In the genomic region with DNA sequence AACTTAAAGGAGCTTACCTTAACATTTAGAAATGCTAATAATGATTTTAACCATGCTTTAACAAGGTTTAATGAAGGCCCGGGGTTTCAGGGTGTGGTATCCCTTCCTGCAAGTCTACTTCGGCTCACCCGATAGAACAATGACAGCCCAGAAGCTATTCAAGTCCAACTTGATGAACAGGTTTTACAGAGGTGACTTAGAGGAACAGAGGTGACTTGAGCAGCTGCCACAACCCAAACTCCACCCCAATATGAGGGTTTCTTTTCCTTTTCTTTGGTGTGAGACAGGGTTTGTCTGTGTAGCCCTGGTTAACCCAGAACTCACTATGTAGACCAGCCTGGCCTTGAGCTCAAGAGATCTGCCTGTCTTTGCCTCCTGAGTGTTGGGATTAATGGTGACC, we compare ENCODE assay signal across 19 mouse cellular contexts. TPM values are rescaled to one million over a fixed set of nuclear protein-coding genes. Genes with fewer than 3 reads are reported as not detected.
DNase-seq lines count a peak whose midpoint lies in the region; ATAC-seq and TF ChIP-seq lines count a peak whose summit lies in the region.
"Had no signal": no experiment of that assay in that cellular context is flagged by ENCODE, and none has a peak within 500 bp of the region (broad histone marks: within the 10 kb centered on the region; RNA-seq: fewer than 3 reads in every experiment).

No protein-coding gene starts in this region.

- H3K36me3 ChIP-seq in lung, embryonic 14.5 days (ENCODE audit: insufficient read depth), result peaks cover 35% of the 10 kb centered on the region
- peaks cover 17% of the 10 kb centered on the region for H3K36me3 ChIP-seq in ES-E14 (ENCODE audit: control insufficient read depth, insufficient read depth, low read length, poor library complexity, severe bottlenecking)
- H3K36me3 ChIP-seq in stomach, embryonic 14.5 days (ENCODE audit: control insufficient read depth, insufficient read depth, low read length), result peaks cover 14% of the 10 kb centered on the region
- peaks cover 49% of the 10 kb centered on the region for H3K36me3 ChIP-seq in heart, embryonic 10.5 days

- in situ Hi-C loops in ES-E14 (cut with MboI; ENCODE audit: low sequenced_read_pairs in 2 of 2, unreplicated experiment in 2 of 2), result no loop called here

- TF ChIP-seq CTCF in lung, embryonic 14.5 days (IDR thresholded peaks at IDR 0.05; ENCODE audit: low read depth), result no peak

- no peak overlapping the region for H3K4me3 ChIP-seq in lung, embryonic 14.5 days (ENCODE audit: low read depth, low read length)
- peak overlapping the region; percentile 4 to 29; a peak in 1 of 4 replicates for H3K4me3 ChIP-seq in ES-E14 (ENCODE audit: insufficient read depth in 1 of 2, low read depth in 1 of 2, low read length in 2 of 2, poor library complexity in 1 of 2, severe bottlenecking in 1 of 2)
- no peak overlapping the region for H3K4me3 ChIP-seq in stomach, embryonic 14.5 days (ENCODE audit: low read depth, low read length)
- no peak overlapping the region for H3K4me3 ChIP-seq in heart, embryonic 10.5 days
- H3K4me3 ChIP-seq: heart, adult 2 months; limb, embryonic 13.5 days; midbrain, embryonic 12.5 days; myocyte had no signal

- H3K27me3 ChIP-seq in lung, embryonic 14.5 days (ENCODE audit: insufficient read depth, low read length), result no peaks in the 10 kb centered on the region
- H3K27me3 ChIP-seq in stomach, embryonic 14.5 days (ENCODE audit: control insufficient read depth, insufficient read depth, low read length), result no peaks in the 10 kb centered on the region
- no peaks in the 10 kb centered on the region for H3K27me3 ChIP-seq in heart, embryonic 10.5 days (ENCODE audit: insufficient read depth, poor library complexity, severe bottlenecking)
- H3K27me3 ChIP-seq: limb, embryonic 13.5 days; midbrain, embryonic 12.5 days had no signal

- no peaks in the 10 kb centered on the region for H3K9me3 ChIP-seq in lung, embryonic 14.5 days (ENCODE audit: low read depth, low read length)
- H3K9me3 ChIP-seq in ES-E14 (ENCODE audit: control insufficient read depth, insufficient read depth, low read depth, low read length), result no peaks in the 10 kb centered on the region
- no peaks in the 10 kb centered on the region for H3K9me3 ChIP-seq in stomach, embryonic 14.5 days (ENCODE audit: control insufficient read depth, low read depth, low read length)
- no peaks in the 10 kb centered on the region for H3K9me3 ChIP-seq in heart, embryonic 10.5 days
- H3K9me3 ChIP-seq: limb, embryonic 13.5 days; midbrain, embryonic 12.5 days had no signal

- H3K9ac ChIP-seq in lung, embryonic 14.5 days, result no peak overlapping the region
- no peak overlapping the region for H3K9ac ChIP-seq in ES-E14 (ENCODE audit: insufficient read depth, low read depth, low read length, poor library complexity, severe bottlenecking)
- no peak overlapping the region for H3K9ac ChIP-seq in stomach, embryonic 14.5 days (replicated peaks; ENCODE audit: low read depth, low read length)
- H3K9ac ChIP-seq: limb, embryonic 13.5 days; midbrain, embryonic 12.5 days had no signal

- WGBS in lung, embryonic 14.5 days, result 76% methylated on average over 3 of the region's 3 CpGs
- 64% methylated on average over 3 of the region's 3 CpGs for WGBS in stomach, embryonic 14.5 days
- 92% methylated on average over 3 of the region's 3 CpGs for WGBS in heart, embryonic 10.5 days

- peak overlapping the region; percentile 65 for H3K27ac ChIP-seq in lung, embryonic 14.5 days (ENCODE audit: low read depth)
- peak overlapping the region; percentile 93 for H3K27ac ChIP-seq in ES-E14 (ENCODE audit: insufficient read depth, low read depth, low read length, poor library complexity, severe bottlenecking)
- H3K27ac ChIP-seq in stomach, embryonic 14.5 days (ENCODE audit: low read length), result peak overlapping the region; percentile 78
- no peak overlapping the region for H3K27ac ChIP-seq in heart, embryonic 10.5 days
- H3K27ac ChIP-seq: heart, adult 2 months; limb, embryonic 13.5 days; macrophage; midbrain, embryonic 12.5 days had no signal

- peak overlapping the region; percentile 12; the same call in 1 of the 2 replicates for H3K4me2 ChIP-seq in lung, embryonic 14.5 days
- no peak overlapping the region for H3K4me2 ChIP-seq in stomach, embryonic 14.5 days (replicated peaks; ENCODE audit: low read depth, low read length)
- H3K4me2 ChIP-seq: limb, embryonic 13.5 days; midbrain, embryonic 12.5 days had no signal

- intact Hi-C loops in left cerebral cortex, postnatal 14 days (cut with DNase I), result no loop called here
- intact Hi-C loops in heart, postnatal 10 days (cut with DNase I), result no loop called here

- H3K4me1 ChIP-seq in lung, embryonic 14.5 days (ENCODE audit: insufficient read depth), result no peaks in the 10 kb centered on the region
- peaks cover 0 to 8% of the 10 kb centered on the region in 2 experiments; a peak in 2 of 4 replicates for H3K4me1 ChIP-seq in ES-E14 (ENCODE audit: control insufficient read depth in 2 of 2, insufficient read depth in 2 of 2, low read length in 2 of 2, poor library complexity in 1 of 2)
- H3K4me1 ChIP-seq in stomach, embryonic 14.5 days (ENCODE audit: control insufficient read depth, insufficient read depth, low read length), result peaks cover 6% of the 10 kb centered on the region; the same call in 1 of the 2 replicates
- peaks cover 18% of the 10 kb centered on the region for H3K4me1 ChIP-seq in heart, embryonic 10.5 days
- H3K4me1 ChIP-seq: limb, embryonic 13.5 days; midbrain, embryonic 12.5 days had no signal

- ATAC-seq in lung, embryonic 14.5 days (ENCODE audit: insufficient read depth), result 0 out of 2 replicates have a peak, but pooled peaks have one; percentile 24
- peak; percentile 82 for ATAC-seq in stomach, embryonic 14.5 days (ENCODE audit: insufficient number of reproducible peaks, insufficient read depth, low FRiP score, low read depth)
- ATAC-seq: hindbrain, embryonic 16.5 days had no signal

- peak; percentile 63 for DNase-seq in lung, embryonic 14.5 days
- no peak for DNase-seq in lung, postnatal 14 days
- DNase-seq in ES-E14 (ENCODE audit: low read depth, low spot score), result no peak
- DNase-seq in gonadal fat pad, adult 2 months (ENCODE audit: low read depth), result peak; percentile 86
- no peak for DNase-seq in left cerebral cortex, postnatal 14 days (ENCODE audit: low spot score in 2 of 2)
- no peak for DNase-seq in heart, postnatal 10 days
- no peak for DNase-seq in heart, embryonic 10.5 days (ENCODE audit: low spot score)
- DNase-seq: adrenal gland, postnatal 10 days; B cell, adult 2 months; cerebellum, adult 2 months; heart, adult 2 months; kidney, adult 9 months; thymus, postnatal 25 days had no signal

TF ChIP-seq in ES-E14, 5 proteins besides CTCF, POLR2A, EP300 and RAD21:
- no peak for TF ChIP-seq HCFC1 (IDR thresholded peaks at IDR 0.05; ENCODE audit: borderline replicate concordance, insufficient read depth, low read length)
- TF ChIP-seq CHD2 (IDR thresholded peaks at IDR 0.05; ENCODE audit: low read depth, low read length), result peak; percentile 89
- no peak for TF ChIP-seq ZNF384 (IDR thresholded peaks at IDR 0.05; ENCODE audit: low read depth, low read length)
- TF ChIP-seq ZC3H11A (IDR thresholded peaks at IDR 0.05; ENCODE audit: borderline replicate concordance, low read depth, low read length), result no peak
- no peak for TF ChIP-seq MAFK (IDR thresholded peaks at IDR 0.05; ENCODE audit: insufficient read depth, low read depth, low read length)
TF ChIP-seq in ES-E14: peak in this region for 1.

RNA-seq across cellular contexts. Expression of a gene that starts 11.1 kb away (rescaled TPM):
- 17.8 and 18.9 TPM in 2 replicates for polyA plus RNA-seq in lung, embryonic 14.5 days (2014; fragmentation: Nextera tagmentation; extraction: Ambion mirVana)
- total RNA-seq in ES-E14 (2012; rRNA removed), result 24.6 and 32.1 TPM in 2 replicates
- 16.2 and 16.7 TPM in 2 replicates for polyA plus RNA-seq in gonadal fat pad, adult 2 months (2012; rRNA removed)
- polyA plus RNA-seq in stomach, embryonic 14.5 days (2014; fragmentation: Nextera tagmentation; extraction: Ambion mirVana), result 23.8 and 24.5 TPM in 2 replicates
- total RNA-seq in left cerebral cortex, postnatal 14 days (2021), result 10 to 100 TPM; 14.0 to 15.9 TPM
- 10 to 100 TPM; 39.6 to 45.6 TPM for total RNA-seq in heart, postnatal 10 days (2021)
- 41.6 and 47.7 TPM in 2 replicates for polyA plus RNA-seq in heart, embryonic 10.5 days (2016; fragmentation: Nextera tagmentation; extraction: Ambion mirVana)

RNA-seq across cellular contexts. Expression of a gene that starts 27.2 kb away (rescaled TPM):
- polyA plus RNA-seq in lung, embryonic 14.5 days (2014; fragmentation: Nextera tagmentation; extraction: Ambion mirVana), result 47.5 and 51.6 TPM in 2 replicates
- total RNA-seq in ES-E14 (2012; rRNA removed), result 95.4 and 104 TPM in 2 replicates
- 24.9 and 29.0 TPM in 2 replicates for polyA plus RNA-seq in gonadal fat pad, adult 2 months (2012; rRNA removed)
- 43.8 and 50.4 TPM in 2 replicates for polyA plus RNA-seq in stomach, embryonic 14.5 days (2014; fragmentation: Nextera tagmentation; extraction: Ambion mirVana)
- total RNA-seq in left cerebral cortex, postnatal 14 days (2021), result 10 to 100 TPM; 21.2 to 23.5 TPM
- total RNA-seq in heart, postnatal 10 days (2021), result 10 to 100 TPM; 22.0 to 24.9 TPM
- polyA plus RNA-seq in heart, embryonic 10.5 days (2016; fragmentation: Nextera tagmentation; extraction: Ambion mirVana), result 37.4 and 40.4 TPM in 2 replicates

RNA-seq across cellular contexts. Expression of a gene that starts 27.3 kb away (rescaled TPM):
- polyA plus RNA-seq in lung, embryonic 14.5 days (2014; fragmentation: Nextera tagmentation; extraction: Ambion mirVana), result 9.0 and 9.2 TPM in 2 replicates
- total RNA-seq in ES-E14 (2012; rRNA removed), result 80.0 and 81.8 TPM in 2 replicates
- 5.0 TPM in 2 replicates for polyA plus RNA-seq in gonadal fat pad, adult 2 months (2012; rRNA removed)
- polyA plus RNA-seq in stomach, embryonic 14.5 days (2014; fragmentation: Nextera tagmentation; extraction: Ambion mirVana), result 7.3 and 8.0 TPM in 2 replicates
- total RNA-seq in left cerebral cortex, postnatal 14 days (2021), result 10 to 100 TPM; 12.0 to 12.2 TPM
- 1 to 10 TPM; 7.0 to 8.6 TPM for total RNA-seq in heart, postnatal 10 days (2021)
- 6.1 and 6.9 TPM in 2 replicates for polyA plus RNA-seq in heart, embryonic 10.5 days (2016; fragmentation: Nextera tagmentation; extraction: Ambion mirVana)

RNA-seq across cellular contexts. Expression of a gene that starts 44.9 kb away (rescaled TPM):
- polyA plus RNA-seq in lung, embryonic 14.5 days (2014; fragmentation: Nextera tagmentation; extraction: Ambion mirVana), result 47.8 and 54.4 TPM in 2 replicates
- total RNA-seq in ES-E14 (2012; rRNA removed), result 71.0 and 74.2 TPM in 2 replicates
- 11.5 and 12.6 TPM in 2 replicates for polyA plus RNA-seq in gonadal fat pad, adult 2 months (2012; rRNA removed)
- 38.4 and 44.8 TPM in 2 replicates for polyA plus RNA-seq in stomach, embryonic 14.5 days (2014; fragmentation: Nextera tagmentation; extraction: Ambion mirVana)
- 10 to 100 TPM; 18.3 to 22.8 TPM for total RNA-seq in left cerebral cortex, postnatal 14 days (2021)
- total RNA-seq in heart, postnatal 10 days (2021), result 10 to 100 TPM; 14.5 to 14.6 TPM
- 34.1 and 37.8 TPM in 2 replicates for polyA plus RNA-seq in heart, embryonic 10.5 days (2016; fragmentation: Nextera tagmentation; extraction: Ambion mirVana)

Comparison
In these comparisons a context has a peak if more than half of its experiments do, and no peak if none do; other contexts are left out.
1. DNase-seq: peak in lung, embryonic 14.5 days (single experiment) and gonadal fat pad, adult 2 months (single experiment); none in lung, postnatal 14 days (single experiment), ES-E14 (single experiment), left cerebral cortex, postnatal 14 days (0 of 2), heart, postnatal 10 days (0 of 2) and heart, embryonic 10.5 days (single experiment).
2. H3K4me3 ChIP-seq: peak in ES-E14 (2 of 2); none in lung, embryonic 14.5 days (single experiment), stomach, embryonic 14.5 days (single experiment) and heart, embryonic 10.5 days (single experiment).